Mouse (Mus musculus): Measurements from ENCODE around the gene Hrh1. TPM values are rescaled to one million over a fixed set of nuclear protein-coding genes. Genes with fewer than 3 reads are reported as not detected.

The Hrh1 gene
- polyA plus RNA-seq, 1 experiment from 2014 or later = not detected

DNA sequence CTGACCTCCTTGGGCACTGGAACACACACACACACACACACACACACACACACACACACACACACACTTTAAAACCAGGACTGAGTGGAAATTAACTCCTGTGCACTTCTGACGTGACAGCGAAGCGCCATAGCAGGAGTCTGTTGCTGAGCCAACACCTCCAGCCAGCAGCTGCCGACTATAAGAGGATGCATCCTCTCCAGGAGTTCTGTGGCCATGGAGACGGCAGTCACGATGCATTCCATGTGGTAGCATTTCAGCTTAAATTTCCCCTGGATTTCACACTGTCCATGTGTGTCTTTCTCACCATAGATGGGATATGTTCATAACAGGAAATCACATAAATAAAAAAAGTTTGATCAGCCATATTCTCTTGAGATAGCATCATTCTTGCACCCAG lies 30.1 kb upstream of the Hrh1 start:
- DNase-seq = no peak
- H3K4me1 ChIP-seq (ENCODE audit: insufficient read depth) = no peaks in the 10 kb centered on the region
- H3K4me3 ChIP-seq (ENCODE audit: low read depth, low read length) = no peak overlapping the region
- H3K9ac ChIP-seq = no peak overlapping the region
- no peak for ATAC-seq (ENCODE audit: insufficient read depth)
- WGBS = 55% methylated on average over 6 of the region's 6 CpGs
- H3K27ac ChIP-seq (ENCODE audit: low read depth) = no peak overlapping the region
- no peaks in the 10 kb centered on the region for H3K27me3 ChIP-seq (ENCODE audit: insufficient read depth, low read length)
- H3K4me2 ChIP-seq = no peak overlapping the region
- TF ChIP-seq CTCF (IDR thresholded peaks at IDR 0.05; ENCODE audit: low read depth) = no peak
- no peaks in the 10 kb centered on the region for H3K36me3 ChIP-seq (ENCODE audit: insufficient read depth)
- H3K9me3 ChIP-seq (ENCODE audit: low read depth, low read length) = no peaks in the 10 kb centered on the region

DNA sequence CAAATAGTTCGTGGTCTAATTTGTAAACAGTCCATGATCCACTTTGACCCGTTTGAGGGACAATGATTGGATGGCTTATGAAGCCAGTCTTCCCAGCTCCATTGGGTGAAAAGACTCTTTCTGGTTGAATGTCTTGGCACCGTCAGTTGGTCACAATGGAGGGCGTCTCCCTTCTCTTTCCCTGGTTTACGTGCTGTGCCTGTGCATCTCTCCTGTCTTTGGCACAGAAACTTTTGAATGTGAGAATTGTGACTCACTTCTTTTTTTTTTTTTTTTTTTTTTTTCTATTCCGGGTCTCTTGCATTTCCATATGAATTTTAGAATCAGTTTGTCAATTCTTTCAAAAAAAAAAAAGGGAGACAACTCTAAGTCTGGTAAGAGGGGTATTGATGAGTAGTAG lies 29.5 kb upstream of the Hrh1 start:
- H3K9ac ChIP-seq = no peak overlapping the region
- no peaks in the 10 kb centered on the region for H3K27me3 ChIP-seq (ENCODE audit: insufficient read depth, low read length)
- no peak for TF ChIP-seq CTCF (IDR thresholded peaks at IDR 0.05; ENCODE audit: low read depth)
- H3K9me3 ChIP-seq (ENCODE audit: low read depth, low read length) = no peaks in the 10 kb centered on the region
- ATAC-seq (ENCODE audit: insufficient read depth) = no peak
- H3K4me2 ChIP-seq = no peak overlapping the region
- H3K27ac ChIP-seq (ENCODE audit: low read depth) = no peak overlapping the region
- DNase-seq = no peak
- 72% methylated on average over 6 of the region's 6 CpGs for WGBS
- no peaks in the 10 kb centered on the region for H3K4me1 ChIP-seq (ENCODE audit: insufficient read depth)
- H3K36me3 ChIP-seq (ENCODE audit: insufficient read depth) = no peaks in the 10 kb centered on the region
- no peak overlapping the region for H3K4me3 ChIP-seq (ENCODE audit: low read depth, low read length)

DNA sequence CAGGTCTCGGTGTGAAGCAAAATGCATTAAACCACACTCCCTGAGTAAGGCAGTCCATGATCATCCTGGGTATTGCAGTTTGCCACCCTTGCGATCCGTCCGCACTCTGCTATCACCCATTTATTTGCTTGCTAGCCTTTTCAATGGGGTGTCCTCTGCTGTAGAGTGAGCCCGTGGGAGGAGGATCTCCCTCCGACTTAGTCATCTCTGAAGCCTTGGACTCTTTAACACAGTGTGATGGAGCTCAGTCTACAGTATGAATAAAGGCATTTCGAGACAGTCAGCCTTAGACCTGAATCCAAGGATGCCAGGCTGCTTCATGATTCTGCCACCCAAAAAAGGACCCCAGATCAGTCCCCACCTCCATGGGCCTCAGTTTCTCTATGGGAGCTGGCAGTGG lies 25.0 kb upstream of the Hrh1 start:
- Histone ChIP-seq H3K9ac (no peak overlapping the region), H3K27me3 (ENCODE audit: insufficient read depth, low read length) (no peaks in the 10 kb centered on the region), H3K36me3 (ENCODE audit: insufficient read depth) (no peaks in the 10 kb centered on the region), H3K27ac (ENCODE audit: low read depth) (no peak overlapping the region), H3K4me3 (ENCODE audit: low read depth, low read length) (no peak overlapping the region), H3K4me2 (no peak overlapping the region), H3K9me3 (ENCODE audit: low read depth, low read length) (no peaks in the 10 kb centered on the region), H3K4me1 (ENCODE audit: insufficient read depth) (no peaks in the 10 kb centered on the region)
- no peak for DNase-seq
- ATAC-seq (ENCODE audit: insufficient read depth) = no peak
- no peak for TF ChIP-seq CTCF (IDR thresholded peaks at IDR 0.05; ENCODE audit: low read depth)
- WGBS = 82% methylated on average over 7 of the region's 7 CpGs

DNA sequence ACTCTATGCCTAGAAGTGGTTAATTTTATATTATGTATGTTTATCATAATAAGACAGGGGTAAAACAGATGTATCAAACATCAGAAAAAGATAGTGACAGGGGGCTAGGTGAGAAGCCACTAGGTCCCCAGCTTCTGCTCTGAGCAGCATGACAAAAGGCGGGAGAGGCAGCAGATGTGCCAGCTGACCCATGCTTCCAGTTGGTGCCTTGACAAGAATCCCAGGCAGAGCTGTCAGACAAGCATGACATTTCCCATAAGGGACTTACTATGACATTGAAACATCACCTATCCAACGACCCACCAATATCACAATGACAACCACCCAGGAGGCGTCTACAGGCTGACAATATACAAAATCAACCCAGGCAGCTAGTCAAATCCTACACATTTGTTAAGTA lies 16.9 kb upstream of the Hrh1 start:
- no peak overlapping the region for H3K4me3 ChIP-seq (ENCODE audit: low read depth, low read length)
- H3K9me3 ChIP-seq (ENCODE audit: low read depth, low read length) = no peaks in the 10 kb centered on the region
- 65% methylated on average over 3 of the region's 3 CpGs for WGBS
- DNase-seq (no peak), ATAC-seq (ENCODE audit: insufficient read depth) (no peak)
- TF ChIP-seq CTCF (IDR thresholded peaks at IDR 0.05; ENCODE audit: low read depth) = no peak
- no peak overlapping the region for H3K9ac ChIP-seq
- H3K27me3 ChIP-seq (ENCODE audit: insufficient read depth, low read length) = no peaks in the 10 kb centered on the region
- H3K27ac ChIP-seq (ENCODE audit: low read depth) = no peak overlapping the region
- H3K36me3 ChIP-seq (ENCODE audit: insufficient read depth) = no peaks in the 10 kb centered on the region
- no peaks in the 10 kb centered on the region for H3K4me1 ChIP-seq (ENCODE audit: insufficient read depth)
- H3K4me2 ChIP-seq = no peak overlapping the region

DNA sequence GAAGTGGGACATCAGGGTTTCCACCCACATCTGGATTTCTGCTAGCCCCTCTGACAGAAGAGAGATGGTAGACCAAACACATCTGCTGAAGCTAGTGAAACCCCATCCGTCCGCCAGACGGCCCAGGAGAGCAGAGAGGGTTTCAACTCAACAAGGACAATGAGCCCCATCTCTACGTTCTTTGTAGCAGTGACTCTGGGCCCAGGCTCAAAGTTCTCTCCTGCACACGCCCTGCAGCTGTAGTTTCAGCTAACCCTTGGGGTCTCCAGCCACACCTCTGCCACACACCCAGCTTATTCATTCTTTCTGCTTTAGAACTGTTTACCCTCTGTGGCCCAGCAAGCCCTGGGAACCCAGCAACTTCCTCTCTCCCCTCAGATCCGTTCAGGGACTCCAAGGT lies 10.4 kb upstream of the Hrh1 start:
- H3K9me3 ChIP-seq (ENCODE audit: low read depth, low read length) = no peaks in the 10 kb centered on the region
- H3K27me3 ChIP-seq (ENCODE audit: insufficient read depth, low read length) = no peaks in the 10 kb centered on the region
- no peak overlapping the region for H3K9ac ChIP-seq
- no peak overlapping the region for H3K27ac ChIP-seq (ENCODE audit: low read depth)
- DNase-seq (no peak), ATAC-seq (ENCODE audit: insufficient read depth) (no peak)
- no peaks in the 10 kb centered on the region for H3K36me3 ChIP-seq (ENCODE audit: insufficient read depth)
- H3K4me3 ChIP-seq (ENCODE audit: low read depth, low read length) = no peak overlapping the region
- WGBS = 49% methylated on average over 6 of the region's 6 CpGs
- H3K4me2 ChIP-seq = no peak overlapping the region
- TF ChIP-seq CTCF (IDR thresholded peaks at IDR 0.05; ENCODE audit: low read depth) = no peak
- no peaks in the 10 kb centered on the region for H3K4me1 ChIP-seq (ENCODE audit: insufficient read depth)

DNA sequence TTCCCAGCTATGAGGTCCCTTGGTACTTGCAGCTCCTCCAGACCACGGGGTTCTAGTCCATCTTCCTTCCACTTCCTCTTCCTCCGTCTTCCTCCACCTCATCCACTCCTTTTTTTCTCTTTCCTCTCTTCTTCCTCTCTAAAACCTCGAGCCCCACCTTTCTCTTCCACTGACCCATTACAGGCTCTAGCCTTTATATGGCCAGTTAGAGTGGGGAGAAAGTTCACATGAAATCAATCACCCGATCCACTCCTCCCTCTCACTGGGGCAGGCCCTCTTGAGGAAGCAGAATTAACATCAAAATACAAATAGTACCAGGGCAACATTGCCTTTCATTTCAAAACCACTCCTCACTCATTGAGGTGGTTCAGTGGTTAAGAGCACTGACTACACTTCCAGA lies 9.9 kb upstream of the Hrh1 start:
- Histone ChIP-seq H3K36me3 (ENCODE audit: insufficient read depth) (no peaks in the 10 kb centered on the region), H3K27ac (ENCODE audit: low read depth) (no peak overlapping the region), H3K9ac (no peak overlapping the region), H3K27me3 (ENCODE audit: insufficient read depth, low read length) (no peaks in the 10 kb centered on the region), H3K9me3 (ENCODE audit: low read depth, low read length) (no peaks in the 10 kb centered on the region), H3K4me1 (ENCODE audit: insufficient read depth) (no peaks in the 10 kb centered on the region), H3K4me3 (ENCODE audit: low read depth, low read length) (no peak overlapping the region), H3K4me2 (no peak overlapping the region)
- ATAC-seq (ENCODE audit: insufficient read depth) = no peak
- 65% methylated on average over 4 of the region's 4 CpGs for WGBS
- no peak for DNase-seq
- no peak for TF ChIP-seq CTCF (IDR thresholded peaks at IDR 0.05; ENCODE audit: low read depth)

DNA sequence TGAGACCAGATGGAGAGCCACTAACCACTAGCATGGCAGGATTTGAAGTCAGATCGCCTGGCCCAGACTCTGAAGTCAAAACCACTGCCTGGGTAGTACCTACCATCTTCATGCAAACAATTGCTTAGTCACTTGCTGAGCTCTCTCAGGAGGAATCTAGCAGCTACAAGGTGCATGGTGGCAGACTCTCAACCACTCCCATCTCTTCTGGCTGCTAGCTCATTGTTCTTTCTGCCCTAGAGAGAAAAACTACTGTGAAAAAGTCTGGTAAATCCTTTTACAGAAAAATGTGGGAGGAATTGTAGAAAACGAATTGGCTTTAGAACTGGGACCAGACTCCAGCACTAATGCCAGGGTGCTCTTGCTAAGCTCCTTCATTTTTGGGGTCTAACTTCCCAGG lies 7.6 kb upstream of the Hrh1 start:
- WGBS = 72% methylated on average over 2 of the region's 2 CpGs
- Histone ChIP-seq H3K4me3 (ENCODE audit: low read depth, low read length) (no peak overlapping the region), H3K9me3 (ENCODE audit: low read depth, low read length) (no peaks in the 10 kb centered on the region), H3K36me3 (ENCODE audit: insufficient read depth) (no peaks in the 10 kb centered on the region), H3K4me2 (no peak overlapping the region), H3K9ac (no peak overlapping the region), H3K27ac (ENCODE audit: low read depth) (no peak overlapping the region), H3K27me3 (ENCODE audit: insufficient read depth, low read length) (no peaks in the 10 kb centered on the region), H3K4me1 (ENCODE audit: insufficient read depth) (no peaks in the 10 kb centered on the region)
- ATAC-seq (ENCODE audit: insufficient read depth) = no peak
- DNase-seq = no peak
- no peak for TF ChIP-seq CTCF (IDR thresholded peaks at IDR 0.05; ENCODE audit: low read depth)

DNA sequence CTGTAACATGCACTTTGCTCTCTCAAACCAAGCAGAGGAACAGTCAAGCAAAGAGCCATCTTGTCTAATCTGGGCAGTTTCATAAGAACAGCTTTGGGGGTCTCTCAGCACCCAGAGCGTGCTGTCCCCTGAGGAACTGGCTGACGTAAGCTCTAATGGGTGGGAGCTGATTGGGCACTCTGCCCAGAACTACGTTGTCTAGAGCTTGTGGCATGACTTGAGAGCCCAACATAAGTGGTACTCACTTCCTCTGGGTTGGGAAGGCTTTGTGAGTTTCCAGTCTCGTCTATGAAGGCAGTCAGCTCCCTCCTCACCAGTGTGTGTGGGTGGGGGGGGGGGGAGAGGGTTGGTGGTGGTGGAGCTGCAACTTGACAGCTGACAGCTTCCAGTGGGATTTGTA lies 2.8 kb upstream of the Hrh1 start:
- Histone ChIP-seq H3K4me3 (ENCODE audit: low read depth, low read length) (no peak overlapping the region), H3K4me1 (ENCODE audit: insufficient read depth) (no peaks in the 10 kb centered on the region; the same call in 1 of the 2 replicates), H3K9ac (no peak overlapping the region), H3K9me3 (ENCODE audit: low read depth, low read length) (no peaks in the 10 kb centered on the region), H3K4me2 (no peak overlapping the region), H3K36me3 (ENCODE audit: insufficient read depth) (no peaks in the 10 kb centered on the region), H3K27me3 (ENCODE audit: insufficient read depth, low read length) (peaks cover 38% of the 10 kb centered on the region), H3K27ac (ENCODE audit: low read depth) (no peak overlapping the region)
- peak; percentile 70 for DNase-seq
- ATAC-seq (ENCODE audit: insufficient read depth) = 0 out of 2 replicates have a peak, but pooled peaks have one; percentile 48
- 22% methylated on average over 4 of the region's 4 CpGs for WGBS
- no peak for TF ChIP-seq CTCF (IDR thresholded peaks at IDR 0.05; ENCODE audit: low read depth)
